Mouse (Mus musculus): ENCODE results near the gene Cdh4. TPM values are rescaled to one million over a fixed set of nuclear protein-coding genes. Genes with fewer than 3 reads are reported as not detected.
A peak's percentile ranks its signal among the peaks of the same experiment; 100 is the strongest.

The Cdh4 gene
- polyA plus RNA-seq, 1 experiment from 2014 or later: 15.0 TPM

DNA sequence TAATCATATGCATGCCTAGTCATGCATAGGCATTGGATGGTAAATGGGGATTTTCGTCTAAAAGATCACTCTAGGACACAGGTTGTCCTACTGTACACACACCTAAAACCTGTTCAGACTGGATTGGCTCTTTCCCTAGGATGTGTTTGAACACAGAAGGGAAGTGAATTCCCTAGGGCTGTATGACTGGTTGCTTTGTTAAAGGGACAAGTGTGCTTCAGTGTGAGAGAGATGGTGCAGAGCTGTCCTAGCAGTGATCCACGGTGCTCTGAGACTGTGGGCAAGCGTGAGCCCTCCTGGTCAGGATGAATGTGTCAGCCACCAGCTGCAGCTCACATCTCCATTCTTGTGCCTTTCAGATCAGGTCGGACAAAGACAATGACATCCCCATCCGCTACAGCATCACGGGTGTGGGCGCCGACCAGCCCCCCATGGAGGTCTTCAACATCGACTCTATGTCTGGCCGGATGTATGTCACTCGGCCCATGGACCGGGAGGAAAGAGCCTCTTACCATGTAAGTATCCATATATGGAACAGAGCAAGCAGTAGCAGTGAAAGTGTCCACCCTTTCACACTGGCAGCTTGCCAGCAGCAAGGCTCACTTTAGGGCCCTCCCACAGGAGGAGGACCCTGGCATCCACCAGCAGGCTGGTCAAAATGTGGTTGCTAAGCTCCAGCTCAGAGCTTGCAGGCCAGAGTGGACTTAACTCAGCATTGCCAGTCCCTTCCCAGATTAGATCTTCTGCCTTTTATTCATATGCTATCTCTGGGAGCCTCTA is 400.6 kb downstream of the Cdh4 start:
- WGBS: 77% methylated on average over 12 of the region's 12 CpGs
- Histone ChIP-seq H3K9me3 (no peaks in the 10 kb centered on the region), H3K4me1 (peaks cover 34% of the 10 kb centered on the region), H3K27me3 (peaks cover 4% of the 10 kb centered on the region; the same call in 1 of the 2 replicates), H3K27ac (no peak overlapping the region), H3K36me3 (no peaks in the 10 kb centered on the region), H3K9ac (no peak overlapping the region), H3K4me2 (replicated peaks) (no peak overlapping the region), H3K4me3 (no peak overlapping the region)
- ATAC-seq (ENCODE audit: insufficient number of reproducible peaks, insufficient read depth, low FRiP score, low TSS enrichment): peak; percentile 61; the same call in 1 of the 2 replicates

DNA sequence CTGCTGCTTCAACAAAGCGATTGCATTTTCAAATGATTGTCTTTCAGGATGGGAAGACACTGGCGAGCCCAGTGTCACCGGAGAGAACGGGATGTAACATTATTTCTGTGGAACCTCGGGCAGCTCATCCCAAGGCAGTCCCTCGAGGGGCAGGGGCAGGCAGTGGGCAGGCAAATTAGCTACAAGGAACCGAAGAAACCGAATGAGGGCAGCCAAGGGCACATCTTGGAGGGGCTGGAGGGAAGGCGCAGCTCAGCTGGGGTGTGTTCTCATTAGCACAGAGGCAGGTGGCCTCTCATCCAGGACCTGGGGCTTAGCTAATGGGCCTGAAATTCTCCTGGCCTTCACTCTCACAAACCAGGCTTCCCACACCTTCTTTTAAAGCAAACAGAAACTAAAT is 407.5 kb downstream of the Cdh4 start:
- ATAC-seq (ENCODE audit: insufficient number of reproducible peaks, insufficient read depth, low FRiP score, low TSS enrichment): no peak
- Histone ChIP-seq H3K9me3 (no peaks in the 10 kb centered on the region), H3K36me3 (no peaks in the 10 kb centered on the region), H3K9ac (no peak overlapping the region), H3K4me3 (no peak overlapping the region), H3K4me1 (peaks cover 25% of the 10 kb centered on the region; the same call in 1 of the 2 replicates), H3K4me2 (replicated peaks) (no peak overlapping the region), H3K27me3 (peaks cover 4% of the 10 kb centered on the region; the same call in 1 of the 2 replicates), H3K27ac (no peak overlapping the region)
- WGBS: 50% methylated on average over 9 of the region's 9 CpGs

DNA sequence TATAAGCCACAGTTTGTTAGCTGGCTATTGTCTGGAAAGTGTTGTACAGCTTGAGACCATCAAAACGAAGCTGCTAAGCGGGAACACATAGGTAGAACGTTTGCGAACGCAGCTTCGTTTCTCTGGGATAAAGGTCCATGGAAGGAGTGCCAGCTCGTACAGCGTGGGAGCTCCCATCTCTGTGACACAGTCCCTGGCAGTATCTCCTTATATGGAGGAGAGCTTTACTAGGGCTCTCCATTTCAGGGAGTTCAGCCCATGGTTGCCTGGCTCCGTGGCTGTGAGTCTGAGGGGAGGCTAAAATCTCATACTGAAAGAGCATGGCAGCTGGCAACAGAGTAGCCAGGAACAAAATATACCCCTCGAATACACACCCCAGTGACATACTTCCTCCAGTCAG is 409.9 kb downstream of the Cdh4 start:
- Histone ChIP-seq H3K4me2 (replicated peaks) (no peak overlapping the region), H3K36me3 (no peaks in the 10 kb centered on the region), H3K4me1 (peaks cover 19% of the 10 kb centered on the region; the same call in 1 of the 2 replicates), H3K27me3 (no peaks in the 10 kb centered on the region), H3K9ac (no peak overlapping the region), H3K9me3 (no peaks in the 10 kb centered on the region), H3K4me3 (no peak overlapping the region), H3K27ac (no peak overlapping the region)
- ATAC-seq (ENCODE audit: insufficient number of reproducible peaks, insufficient read depth, low FRiP score, low TSS enrichment): no peak
- WGBS: 83% methylated on average over 10 of the region's 10 CpGs

DNA sequence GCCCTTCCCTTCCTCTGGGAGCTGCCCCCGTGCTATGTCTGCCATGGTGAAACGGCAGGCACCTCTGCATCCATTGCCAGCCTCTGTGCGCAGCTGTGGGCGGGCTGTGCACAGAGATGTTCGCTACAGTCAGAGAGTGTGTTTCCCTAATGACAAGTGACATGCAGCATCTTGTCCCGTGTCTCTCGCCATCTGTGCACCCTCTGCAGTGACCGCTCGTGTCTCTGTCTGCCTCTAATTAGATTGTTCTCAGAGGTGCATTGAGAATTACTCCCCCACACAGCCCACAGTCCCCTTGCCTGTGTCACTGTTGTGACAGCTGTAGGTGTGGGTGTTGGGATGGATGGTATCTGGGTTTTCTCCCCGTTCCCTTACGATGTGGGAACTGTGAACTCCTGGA is 410.6 kb downstream of the Cdh4 start:
- no peak overlapping the region for H3K4me3 ChIP-seq
- no peaks in the 10 kb centered on the region for H3K27me3 ChIP-seq
- no peak overlapping the region for H3K9ac ChIP-seq
- WGBS: 57% methylated on average over 11 of the region's 11 CpGs
- no peak for ATAC-seq (ENCODE audit: insufficient number of reproducible peaks, insufficient read depth, low FRiP score, low TSS enrichment)
- peaks cover 19% of the 10 kb centered on the region; the same call in 1 of the 2 replicates for H3K4me1 ChIP-seq
- H3K9me3 ChIP-seq: no peaks in the 10 kb centered on the region
- H3K4me2 ChIP-seq (replicated peaks): no peak overlapping the region
- no peak overlapping the region for H3K27ac ChIP-seq
- no peaks in the 10 kb centered on the region for H3K36me3 ChIP-seq

DNA sequence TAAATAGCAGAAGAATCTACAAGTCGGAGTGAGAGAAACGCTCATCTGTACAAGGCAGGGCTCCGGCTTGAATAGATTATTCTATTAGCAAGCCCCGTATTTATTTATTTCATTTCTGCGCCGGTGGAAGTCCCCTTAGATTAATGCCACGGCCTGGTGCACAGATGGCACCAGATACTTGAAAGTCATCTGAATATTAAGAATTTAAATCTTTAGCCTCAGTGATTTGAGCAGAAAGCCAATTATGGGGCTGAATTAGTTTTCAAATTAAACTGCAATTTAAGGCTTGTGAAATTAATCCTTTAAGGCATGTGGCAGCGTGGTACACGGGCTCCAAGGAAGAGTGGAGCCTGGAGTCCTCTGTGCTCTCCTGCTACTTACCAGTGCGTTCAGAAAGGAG is 411.7 kb downstream of the Cdh4 start:
- WGBS: 48% methylated on average over 10 of the region's 10 CpGs
- H3K9me3 ChIP-seq: no peaks in the 10 kb centered on the region
- no peak overlapping the region for H3K4me2 ChIP-seq (replicated peaks)
- H3K4me3 ChIP-seq: no peak overlapping the region
- H3K27ac ChIP-seq: no peak overlapping the region
- H3K9ac ChIP-seq: no peak overlapping the region
- peaks cover 19% of the 10 kb centered on the region; the same call in 1 of the 2 replicates for H3K4me1 ChIP-seq
- no peaks in the 10 kb centered on the region for H3K27me3 ChIP-seq
- H3K36me3 ChIP-seq: no peaks in the 10 kb centered on the region
- ATAC-seq (ENCODE audit: insufficient number of reproducible peaks, insufficient read depth, low FRiP score, low TSS enrichment): no peak

DNA sequence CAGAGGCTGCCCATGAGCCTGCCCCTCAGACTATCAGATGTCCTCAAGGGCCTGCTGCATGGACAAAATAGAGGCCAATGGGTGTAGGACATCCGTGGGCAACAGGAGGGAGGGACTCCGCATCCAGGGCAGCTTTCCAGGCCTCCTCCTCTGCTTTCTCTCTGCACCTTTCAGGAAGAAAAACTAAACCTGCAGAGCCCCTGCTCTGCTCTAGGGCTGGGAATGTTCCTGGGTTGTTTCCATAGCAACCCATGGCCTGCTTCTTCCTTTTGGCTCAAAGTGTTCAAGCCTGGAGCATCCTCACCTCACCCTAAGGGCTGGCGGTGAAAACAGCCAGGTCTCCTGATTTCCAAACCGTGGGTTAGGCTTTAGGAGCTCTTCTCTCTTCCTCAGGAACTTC is 414.9 kb downstream of the Cdh4 start:
- no peak overlapping the region for H3K4me2 ChIP-seq (replicated peaks)
- H3K36me3 ChIP-seq: no peaks in the 10 kb centered on the region
- WGBS: 58% methylated on average over 4 of the region's 4 CpGs
- H3K9me3 ChIP-seq: no peaks in the 10 kb centered on the region
- no peak for ATAC-seq (ENCODE audit: insufficient number of reproducible peaks, insufficient read depth, low FRiP score, low TSS enrichment)
- no peak overlapping the region for H3K27ac ChIP-seq
- H3K27me3 ChIP-seq: no peaks in the 10 kb centered on the region
- peaks cover 5% of the 10 kb centered on the region; the same call in 1 of the 2 replicates for H3K4me1 ChIP-seq
- no peak overlapping the region for H3K4me3 ChIP-seq
- no peak overlapping the region for H3K9ac ChIP-seq

DNA sequence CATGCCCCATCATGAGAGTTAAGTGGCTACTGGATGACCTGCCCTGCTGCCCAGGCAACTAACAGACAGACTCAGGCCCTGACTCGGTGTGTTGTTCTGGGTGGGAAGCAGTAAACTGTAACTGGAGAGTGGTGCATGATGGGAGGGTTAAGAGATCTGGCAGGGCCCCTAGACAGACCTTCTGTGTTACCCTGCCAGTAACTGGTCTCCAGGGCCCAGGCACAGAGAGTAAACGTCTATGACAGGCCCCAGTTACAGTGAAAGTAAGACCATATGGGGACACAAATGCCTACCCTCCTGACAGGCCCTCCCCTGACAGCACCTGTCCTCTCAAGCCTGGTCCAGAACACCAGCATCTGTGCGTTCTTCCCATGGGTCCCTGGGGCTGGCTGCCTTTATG is 420.4 kb downstream of the Cdh4 start:
- Histone ChIP-seq H3K9ac (no peak overlapping the region), H3K27ac (no peak overlapping the region), H3K27me3 (no peaks in the 10 kb centered on the region), H3K4me3 (no peak overlapping the region), H3K9me3 (no peaks in the 10 kb centered on the region), H3K4me2 (replicated peaks) (no peak overlapping the region), H3K36me3 (no peaks in the 10 kb centered on the region), H3K4me1 (0 out of 2 replicates have a peak, but pooled peaks cover 4% of the 10 kb centered on the region)
- ATAC-seq (ENCODE audit: insufficient number of reproducible peaks, insufficient read depth, low FRiP score, low TSS enrichment): no peak
- WGBS: 68% methylated on average over 3 of the region's 3 CpGs

DNA sequence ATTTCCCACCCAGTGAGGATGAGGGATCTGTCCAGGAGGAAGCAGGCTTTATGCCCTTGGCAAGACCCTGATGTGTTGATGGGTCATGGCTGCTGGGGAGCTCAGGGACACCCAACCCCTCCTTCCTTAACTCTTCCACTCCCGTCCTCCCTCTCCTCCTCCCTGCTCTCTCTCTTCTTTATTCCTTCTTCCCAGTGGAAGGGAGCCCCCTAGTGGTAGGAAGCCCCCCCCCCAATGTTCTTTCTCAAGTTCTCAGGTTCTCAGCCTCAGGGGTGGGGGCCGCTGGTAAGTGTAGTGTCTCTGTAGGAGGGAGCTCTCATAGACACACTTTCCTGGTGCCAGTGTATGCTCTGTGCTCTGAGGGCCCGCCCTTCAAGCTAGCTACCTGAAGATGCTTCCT is 421.0 kb downstream of the Cdh4 start:
- 0 out of 2 replicates have a peak, but pooled peaks cover 4% of the 10 kb centered on the region for H3K4me1 ChIP-seq
- H3K9ac ChIP-seq: no peak overlapping the region
- H3K36me3 ChIP-seq: no peaks in the 10 kb centered on the region
- H3K9me3 ChIP-seq: no peaks in the 10 kb centered on the region
- WGBS: 75% methylated on average over 3 of the region's 3 CpGs
- no peak overlapping the region for H3K4me3 ChIP-seq
- no peak overlapping the region for H3K4me2 ChIP-seq (replicated peaks)
- ATAC-seq (ENCODE audit: insufficient number of reproducible peaks, insufficient read depth, low FRiP score, low TSS enrichment): no peak
- no peak overlapping the region for H3K27ac ChIP-seq
- H3K27me3 ChIP-seq: 0 out of 2 replicates have a peak, but pooled peaks cover 3% of the 10 kb centered on the region

DNA sequence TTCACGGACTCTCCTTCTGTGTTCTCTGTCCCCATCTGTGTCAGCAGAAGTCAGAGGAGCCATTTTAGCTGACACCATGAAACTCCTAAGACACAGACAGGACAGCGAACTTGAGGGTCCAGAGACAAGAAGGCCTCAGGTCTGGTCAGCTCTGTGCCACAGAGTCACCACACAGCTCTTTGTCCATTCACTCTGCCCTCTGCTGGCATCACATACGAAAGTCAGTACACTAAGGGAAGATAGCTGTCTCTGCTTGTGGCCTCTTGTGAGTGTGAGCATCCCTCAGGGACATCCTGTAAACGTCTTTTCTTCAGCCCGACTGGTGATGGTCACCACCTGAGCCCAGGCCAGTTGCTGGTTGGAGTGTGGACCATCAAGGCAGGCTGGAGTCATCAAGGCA is 422.9 kb downstream of the Cdh4 start:
- ATAC-seq (ENCODE audit: insufficient number of reproducible peaks, insufficient read depth, low FRiP score, low TSS enrichment): no peak
- no peaks in the 10 kb centered on the region for H3K36me3 ChIP-seq
- no peak overlapping the region for H3K4me2 ChIP-seq (replicated peaks)
- no peaks in the 10 kb centered on the region for H3K9me3 ChIP-seq
- 0 out of 2 replicates have a peak, but pooled peaks cover 4% of the 10 kb centered on the region for H3K27me3 ChIP-seq
- 0 out of 2 replicates have a peak, but pooled peaks cover 4% of the 10 kb centered on the region for H3K4me1 ChIP-seq
- 72% methylated on average over 5 of the region's 5 CpGs for WGBS
- H3K9ac ChIP-seq: no peak overlapping the region
- no peak overlapping the region for H3K4me3 ChIP-seq
- H3K27ac ChIP-seq: no peak overlapping the region

DNA sequence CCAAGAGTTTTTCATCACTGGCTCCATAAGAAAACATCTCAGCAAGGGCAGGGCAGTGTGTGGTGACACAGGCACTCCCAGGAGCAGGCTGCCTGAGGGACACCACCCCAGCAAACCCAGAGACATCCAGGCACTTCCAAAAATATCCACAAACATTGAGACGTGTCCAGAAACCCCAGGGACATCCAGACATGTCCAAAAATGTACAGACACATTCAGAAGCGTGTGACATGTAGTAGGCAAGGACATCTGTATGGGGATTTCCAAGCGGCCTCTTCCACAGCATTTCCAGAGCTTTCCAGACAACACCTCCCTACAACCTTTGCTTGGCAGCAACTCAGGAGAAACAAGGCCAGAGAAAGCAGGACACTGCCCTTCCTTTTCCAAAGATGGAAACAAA is 425.4 kb downstream of the Cdh4 start:
- no peaks in the 10 kb centered on the region for H3K9me3 ChIP-seq
- WGBS: 69% methylated on average over 3 of the region's 3 CpGs
- 0 out of 2 replicates have a peak, but pooled peaks cover 4% of the 10 kb centered on the region for H3K27me3 ChIP-seq
- H3K4me1 ChIP-seq: 0 out of 2 replicates have a peak, but pooled peaks cover 4% of the 10 kb centered on the region
- H3K36me3 ChIP-seq: no peaks in the 10 kb centered on the region
- no peak overlapping the region for H3K4me2 ChIP-seq (replicated peaks)
- no peak overlapping the region for H3K9ac ChIP-seq
- no peak for ATAC-seq (ENCODE audit: insufficient number of reproducible peaks, insufficient read depth, low FRiP score, low TSS enrichment)
- no peak overlapping the region for H3K27ac ChIP-seq
- no peak overlapping the region for H3K4me3 ChIP-seq

DNA sequence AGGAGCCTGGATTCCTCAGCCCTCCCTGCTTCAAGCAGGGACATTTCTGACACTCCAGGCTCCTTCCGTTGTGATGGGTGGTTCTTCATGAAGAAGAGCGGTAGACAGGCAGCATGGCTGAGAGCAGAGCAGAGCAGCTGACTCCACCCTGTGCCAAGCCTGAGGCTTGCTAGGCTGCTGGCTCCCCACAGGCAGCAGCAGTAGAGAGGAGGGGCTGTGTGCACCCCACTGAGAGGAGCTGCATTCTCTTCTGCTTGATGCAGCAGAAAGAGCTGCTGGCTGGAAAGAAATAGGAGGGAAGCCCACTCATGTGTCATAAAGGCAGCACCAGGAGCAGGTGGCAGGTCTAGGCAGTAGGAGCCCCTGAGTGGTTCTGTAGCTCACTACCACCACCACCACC is 427.6 kb downstream of the Cdh4 start:
- Histone ChIP-seq H3K27ac (no peak overlapping the region), H3K9ac (peak overlapping the region; percentile 0; the same call in 1 of the 2 replicates), H3K36me3 (no peaks in the 10 kb centered on the region), H3K27me3 (0 out of 2 replicates have a peak, but pooled peaks cover 6% of the 10 kb centered on the region), H3K9me3 (no peaks in the 10 kb centered on the region), H3K4me1 (no peaks in the 10 kb centered on the region), H3K4me3 (no peak overlapping the region), H3K4me2 (replicated peaks) (no peak overlapping the region)
- ATAC-seq (ENCODE audit: insufficient number of reproducible peaks, insufficient read depth, low FRiP score, low TSS enrichment): no peak
- WGBS: 13% methylated on average over 2 of the region's 2 CpGs

DNA sequence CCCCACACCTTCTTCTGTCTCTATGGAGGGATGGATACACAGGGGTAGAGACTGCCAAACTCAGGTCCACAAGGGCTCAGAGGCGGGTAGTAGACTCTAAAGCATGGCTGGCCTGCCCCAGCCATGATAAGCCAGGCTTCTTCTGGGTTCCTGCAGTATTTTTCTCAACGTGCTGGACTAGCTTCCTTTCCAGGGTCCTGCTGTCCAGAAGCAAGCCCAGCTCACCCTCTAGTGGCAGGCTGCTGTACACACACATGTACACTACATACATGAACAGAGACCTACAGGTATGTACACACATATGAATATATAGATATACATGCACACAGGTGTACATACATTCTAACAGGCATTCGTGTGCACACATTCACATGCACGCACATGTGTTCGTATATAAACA is 430.5 kb downstream of the Cdh4 start:
- H3K27ac ChIP-seq: no peak overlapping the region
- no peak overlapping the region for H3K9ac ChIP-seq
- H3K9me3 ChIP-seq: no peaks in the 10 kb centered on the region
- 0 out of 2 replicates have a peak, but pooled peaks cover 6% of the 10 kb centered on the region for H3K27me3 ChIP-seq
- no peaks in the 10 kb centered on the region for H3K4me1 ChIP-seq
- H3K4me3 ChIP-seq: no peak overlapping the region
- WGBS: 69% methylated on average over 5 of the region's 5 CpGs
- no peak overlapping the region for H3K4me2 ChIP-seq (replicated peaks)
- no peak for ATAC-seq (ENCODE audit: insufficient number of reproducible peaks, insufficient read depth, low FRiP score, low TSS enrichment)
- H3K36me3 ChIP-seq: no peaks in the 10 kb centered on the region

All from embryonic facial prominence, embryonic 12.5 days (tissue).